Mouse (Mus musculus): ENCODE measurements around the gene Olfr1199. TPM values are rescaled to one million over a fixed set of nuclear protein-coding genes. Genes with fewer than 3 reads are reported as not detected.

Gene Olfr1199
- polyA plus RNA-seq (2015; fragmentation: Nextera tagmentation; extraction: Ambion mirVana): not detected in 2 replicates

GRCm38 (mm10) chr2:88760369-88760768, at the start of gene Olfr1199:
Olfr1199 (minus strand) TSS chr2:88760469.
- Histone ChIP-seq H3K27me3 (ENCODE audit: insufficient read depth, low read length) (no peaks in the 10 kb centered on the region), H3K9me3 (replicated peaks; ENCODE audit: low read length) (no peaks in the 10 kb centered on the region), H3K4me1 (replicated peaks; ENCODE audit: insufficient read depth, low read length) (no peaks in the 10 kb centered on the region), H3K27ac (no peak within 1 kb of the TSS), H3K36me3 (ENCODE audit: insufficient read depth, low read length) (no peaks in the 10 kb centered on the region), H3K4me2 (ENCODE audit: low read length) (no peak within 1 kb of the TSS), H3K4me3 (replicated peaks; ENCODE audit: low read depth, low read length) (no peak within 1 kb of the TSS), H3K9ac (ENCODE audit: low read depth, low read length) (no peak within 1 kb of the TSS)
- DNase-seq (ENCODE audit: low spot score) (no peak), ATAC-seq (replicated peaks; ENCODE audit: low FRiP score, low read depth) (no peak)
- no peak for TF ChIP-seq CTCF (IDR thresholded peaks at IDR 0.05; ENCODE audit: low read depth)
- 79% methylated on average over 2 of the region's 2 CpGs for WGBS

- Histone ChIP-seq H3K9me3 (replicated peaks; ENCODE audit: low read length) (no peaks in the 10 kb centered on the region), H3K9ac (ENCODE audit: low read depth, low read length) (no peak within 1 kb of the TSS), H3K27ac (no peak within 1 kb of the TSS), H3K4me3 (replicated peaks; ENCODE audit: low read depth, low read length) (no peak within 1 kb of the TSS), H3K27me3 (ENCODE audit: insufficient read depth, low read length) (no peaks in the 10 kb centered on the region), H3K4me2 (ENCODE audit: low read length) (no peak within 1 kb of the TSS), H3K36me3 (ENCODE audit: insufficient read depth, low read length) (no peaks in the 10 kb centered on the region), H3K4me1 (replicated peaks; ENCODE audit: insufficient read depth, low read length) (no peaks in the 10 kb centered on the region)
- no peak for TF ChIP-seq CTCF (IDR thresholded peaks at IDR 0.05; ENCODE audit: low read depth)
- ATAC-seq (replicated peaks; ENCODE audit: low FRiP score, low read depth): no peak
- DNase-seq (ENCODE audit: low spot score): no peak
- WGBS: 80% methylated on average over 6 of the region's 6 CpGs
Observed at GRCm38 (mm10) chr2:88792736-88793135, 32.5 kb upstream of the Olfr1199 start, which contains the start of gene Olfr1201. Olfr1201 (plus strand) TSS chr2:88793036.

- TF ChIP-seq CTCF (IDR thresholded peaks at IDR 0.05; ENCODE audit: low read depth): no peak
- WGBS: 76% methylated on average over 2 of the region's 2 CpGs
- no peaks in the 10 kb centered on the region for H3K36me3 ChIP-seq (ENCODE audit: insufficient read depth, low read length)
- no peaks in the 10 kb centered on the region for H3K27me3 ChIP-seq (ENCODE audit: insufficient read depth, low read length)
- H3K4me1 ChIP-seq (replicated peaks; ENCODE audit: insufficient read depth, low read length): no peaks in the 10 kb centered on the region
- H3K4me2 ChIP-seq (ENCODE audit: low read length): no peak within 1 kb of the TSS
- ATAC-seq (replicated peaks; ENCODE audit: low FRiP score, low read depth) (no peak), DNase-seq (ENCODE audit: low spot score) (no peak)
- no peak within 1 kb of the TSS for H3K4me3 ChIP-seq (replicated peaks; ENCODE audit: low read depth, low read length)
- H3K9me3 ChIP-seq (replicated peaks; ENCODE audit: low read length): no peaks in the 10 kb centered on the region
- no peak within 1 kb of the TSS for H3K27ac ChIP-seq
- no peak within 1 kb of the TSS for H3K9ac ChIP-seq (ENCODE audit: low read depth, low read length)
Observed at GRCm38 (mm10) chr2:88770388-88770787, 10.1 kb upstream of the Olfr1199 start, which contains the start of gene Olfr1200. Olfr1200 (minus strand) TSS chr2:88770488.

- ATAC-seq (replicated peaks; ENCODE audit: low FRiP score, low read depth) (no peak), DNase-seq (ENCODE audit: low spot score) (no peak)
- no peak for TF ChIP-seq CTCF (IDR thresholded peaks at IDR 0.05; ENCODE audit: low read depth)
- Histone ChIP-seq H3K27ac (no peak within 1 kb of the TSS), H3K4me2 (ENCODE audit: low read length) (no peak within 1 kb of the TSS), H3K9ac (ENCODE audit: low read depth, low read length) (no peak within 1 kb of the TSS), H3K27me3 (ENCODE audit: insufficient read depth, low read length) (no peaks in the 10 kb centered on the region), H3K36me3 (ENCODE audit: insufficient read depth, low read length) (no peaks in the 10 kb centered on the region), H3K4me3 (replicated peaks; ENCODE audit: low read depth, low read length) (no peak within 1 kb of the TSS), H3K4me1 (replicated peaks; ENCODE audit: insufficient read depth, low read length) (no peaks in the 10 kb centered on the region), H3K9me3 (replicated peaks; ENCODE audit: low read length) (no peaks in the 10 kb centered on the region)
- 94% methylated on average over 2 of the region's 2 CpGs for WGBS
Observed at GRCm38 (mm10) chr2:88751270-88751669, 9.0 kb downstream of the Olfr1199 start, which contains the start of gene Olfr1198. Olfr1198 (minus strand) TSS chr2:88751370.

GRCm38 (mm10) chr2:88743379-88743778, 16.9 kb downstream of the Olfr1199 start:
- WGBS: 76% methylated on average over 3 of the region's 3 CpGs
- Histone ChIP-seq H3K36me3 (ENCODE audit: insufficient read depth, low read length) (no peaks in the 10 kb centered on the region), H3K4me2 (ENCODE audit: low read length) (no peak overlapping the region), H3K4me3 (replicated peaks; ENCODE audit: low read depth, low read length) (no peak overlapping the region), H3K27ac (no peak overlapping the region), H3K27me3 (ENCODE audit: insufficient read depth, low read length) (no peaks in the 10 kb centered on the region), H3K9ac (ENCODE audit: low read depth, low read length) (no peak overlapping the region), H3K9me3 (replicated peaks; ENCODE audit: low read length) (no peaks in the 10 kb centered on the region), H3K4me1 (replicated peaks; ENCODE audit: insufficient read depth, low read length) (no peaks in the 10 kb centered on the region)
- DNase-seq (ENCODE audit: low spot score): no peak
- ATAC-seq (replicated peaks; ENCODE audit: low FRiP score, low read depth): no peak
- no peak for TF ChIP-seq CTCF (IDR thresholded peaks at IDR 0.05; ENCODE audit: low read depth)

GRCm38 (mm10) chr2:88732266-88732665, 28.0 kb downstream of the Olfr1199 start, which contains the start of gene Olfr1197:
Olfr1197 (minus strand) TSS chr2:88732366.
- no peaks in the 10 kb centered on the region for H3K9me3 ChIP-seq (replicated peaks; ENCODE audit: low read length)
- no peak for ATAC-seq (replicated peaks; ENCODE audit: low FRiP score, low read depth)
- H3K9ac ChIP-seq (ENCODE audit: low read depth, low read length): no peak within 1 kb of the TSS
- H3K4me2 ChIP-seq (ENCODE audit: low read length): no peak within 1 kb of the TSS
- no peaks in the 10 kb centered on the region for H3K36me3 ChIP-seq (ENCODE audit: insufficient read depth, low read length)
- H3K4me3 ChIP-seq (replicated peaks; ENCODE audit: low read depth, low read length): no peak within 1 kb of the TSS
- no peak for TF ChIP-seq CTCF (IDR thresholded peaks at IDR 0.05; ENCODE audit: low read depth)
- no peaks in the 10 kb centered on the region for H3K4me1 ChIP-seq (replicated peaks; ENCODE audit: insufficient read depth, low read length)
- no peak within 1 kb of the TSS for H3K27ac ChIP-seq
- 80% methylated on average over 1 of the region's 1 CpGs for WGBS
- no peaks in the 10 kb centered on the region for H3K27me3 ChIP-seq (ENCODE audit: insufficient read depth, low read length)
- DNase-seq (ENCODE audit: low spot score): no peak

GRCm38 (mm10) chr2:88704497-88704896, 55.8 kb downstream of the Olfr1199 start, which contains the start of gene Olfr1196:
Olfr1196 (minus strand) TSS chr2:88704597.
- 83% methylated on average over 2 of the region's 2 CpGs for WGBS
- DNase-seq (ENCODE audit: low spot score) (no peak), ATAC-seq (replicated peaks; ENCODE audit: low FRiP score, low read depth) (no peak)
- TF ChIP-seq CTCF (IDR thresholded peaks at IDR 0.05; ENCODE audit: low read depth): no peak
- Histone ChIP-seq H3K27ac (no peak within 1 kb of the TSS), H3K36me3 (ENCODE audit: insufficient read depth, low read length) (no peaks in the 10 kb centered on the region), H3K9ac (ENCODE audit: low read depth, low read length) (no peak within 1 kb of the TSS), H3K4me3 (replicated peaks; ENCODE audit: low read depth, low read length) (no peak within 1 kb of the TSS), H3K4me1 (replicated peaks; ENCODE audit: insufficient read depth, low read length) (no peaks in the 10 kb centered on the region), H3K9me3 (replicated peaks; ENCODE audit: low read length) (no peaks in the 10 kb centered on the region), H3K4me2 (ENCODE audit: low read length) (no peak within 1 kb of the TSS), H3K27me3 (ENCODE audit: insufficient read depth, low read length) (no peaks in the 10 kb centered on the region)

Other genes starting within 250 kb of the Olfr1199 start
- not detected in 2 replicates for gene Olfr1186, start 241.9 kb downstream of the Olfr1199 start, polyA plus RNA-seq (2015; fragmentation: Nextera tagmentation; extraction: Ambion mirVana)
- not detected in 2 replicates for gene Olfr1188, start 203.5 kb downstream of the Olfr1199 start, polyA plus RNA-seq (2015; fragmentation: Nextera tagmentation; extraction: Ambion mirVana)
- not detected in 2 replicates for gene Olfr1189, start 174.0 kb downstream of the Olfr1199 start, polyA plus RNA-seq (2015; fragmentation: Nextera tagmentation; extraction: Ambion mirVana)
- gene Olfr1191-ps1, start 119.9 kb downstream of the Olfr1199 start, polyA plus RNA-seq (2015; fragmentation: Nextera tagmentation; extraction: Ambion mirVana): not detected in 2 replicates
- gene Olfr1192-ps1, start 112.0 kb downstream of the Olfr1199 start, polyA plus RNA-seq (2015; fragmentation: Nextera tagmentation; extraction: Ambion mirVana): not detected in 2 replicates
- gene Olfr1193, start 84.8 kb downstream of the Olfr1199 start, polyA plus RNA-seq (2015; fragmentation: Nextera tagmentation; extraction: Ambion mirVana): not detected in 2 replicates
- not detected in 2 replicates for gene Olfr1195, start 71.3 kb downstream of the Olfr1199 start, polyA plus RNA-seq (2015; fragmentation: Nextera tagmentation; extraction: Ambion mirVana)
- gene Olfr1196, start 55.9 kb downstream of the Olfr1199 start, polyA plus RNA-seq (2015; fragmentation: Nextera tagmentation; extraction: Ambion mirVana): not detected in 2 replicates
- not detected in 2 replicates for gene Olfr1197, start 28.1 kb downstream of the Olfr1199 start, polyA plus RNA-seq (2015; fragmentation: Nextera tagmentation; extraction: Ambion mirVana)
- gene Olfr1198, start 9.1 kb downstream of the Olfr1199 start, polyA plus RNA-seq (2015; fragmentation: Nextera tagmentation; extraction: Ambion mirVana): not detected in 2 replicates
- gene Olfr1200, start 10.0 kb upstream of the Olfr1199 start, polyA plus RNA-seq (2015; fragmentation: Nextera tagmentation; extraction: Ambion mirVana): not detected in 2 replicates
- gene Olfr1201, start 32.6 kb upstream of the Olfr1199 start, polyA plus RNA-seq (2015; fragmentation: Nextera tagmentation; extraction: Ambion mirVana): not detected in 2 replicates
- not detected in 2 replicates for gene Olfr1202, start 54.0 kb upstream of the Olfr1199 start, polyA plus RNA-seq (2015; fragmentation: Nextera tagmentation; extraction: Ambion mirVana)
- not detected in 2 replicates for gene Olfr1205, start 69.3 kb upstream of the Olfr1199 start, polyA plus RNA-seq (2015; fragmentation: Nextera tagmentation; extraction: Ambion mirVana)
- gene Olfr1204, start 88.8 kb upstream of the Olfr1199 start, polyA plus RNA-seq (2015; fragmentation: Nextera tagmentation; extraction: Ambion mirVana): not detected in 2 replicates
- not detected in 2 replicates for gene Olfr1206, start 102.8 kb upstream of the Olfr1199 start, polyA plus RNA-seq (2015; fragmentation: Nextera tagmentation; extraction: Ambion mirVana)
- not detected in 2 replicates for gene Olfr1208, start 141.8 kb upstream of the Olfr1199 start, polyA plus RNA-seq (2015; fragmentation: Nextera tagmentation; extraction: Ambion mirVana)
- not detected in 2 replicates for gene Olfr1209, start 154.7 kb upstream of the Olfr1199 start, polyA plus RNA-seq (2015; fragmentation: Nextera tagmentation; extraction: Ambion mirVana)
- not detected in 2 replicates for gene Olfr1211, start 177.6 kb upstream of the Olfr1199 start, polyA plus RNA-seq (2015; fragmentation: Nextera tagmentation; extraction: Ambion mirVana)
- gene Olfr1212, start 193.5 kb upstream of the Olfr1199 start, polyA plus RNA-seq (2015; fragmentation: Nextera tagmentation; extraction: Ambion mirVana): not detected in 2 replicates
- not detected in 2 replicates for gene Gm13762, start 219.8 kb upstream of the Olfr1199 start, polyA plus RNA-seq (2015; fragmentation: Nextera tagmentation; extraction: Ambion mirVana)
- gene Olfr1214, start 232.2 kb upstream of the Olfr1199 start, polyA plus RNA-seq (2015; fragmentation: Nextera tagmentation; extraction: Ambion mirVana): not detected in 2 replicates
- not detected in 2 replicates for gene Olfr1215, start 246.5 kb upstream of the Olfr1199 start, polyA plus RNA-seq (2015; fragmentation: Nextera tagmentation; extraction: Ambion mirVana)